Mouse (Mus musculus): ENCODE results near the gene 4930452B06Rik. TPM values are rescaled to one million over a fixed set of nuclear protein-coding genes. Genes with fewer than 3 reads are reported as not detected.

The 4930452B06Rik gene
- polyA plus RNA-seq, 1 experiment from 2014 or later = 5.1 TPM

DNA sequence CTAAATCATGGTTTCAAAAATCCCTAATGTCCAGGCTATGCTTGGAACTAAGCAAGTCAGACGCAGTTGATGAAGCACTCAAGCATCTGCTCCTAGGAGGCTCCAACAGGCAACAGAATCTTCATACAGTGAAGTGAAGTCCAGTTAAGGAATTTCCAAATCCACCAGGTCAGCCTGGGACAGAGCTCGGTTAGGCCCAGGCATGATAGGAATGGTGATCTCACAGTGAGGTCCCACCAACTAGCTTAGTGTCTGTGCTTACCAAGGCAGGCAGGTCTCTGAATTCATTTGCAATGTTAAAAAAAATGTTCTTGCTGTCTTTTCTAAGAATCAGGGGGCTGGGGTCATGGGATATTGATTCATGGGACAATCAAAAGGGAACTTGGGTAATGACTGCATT lies 236.3 kb downstream of the 4930452B06Rik start:
- 87% methylated on average over 2 of the region's 2 CpGs for WGBS
- Histone ChIP-seq H3K27ac (replicated peaks; ENCODE audit: low read depth, low read length) (no peak overlapping the region), H3K4me1 (ENCODE audit: control insufficient read depth, insufficient read depth, low read length) (no peaks in the 10 kb centered on the region), H3K4me2 (ENCODE audit: low read length) (no peak overlapping the region), H3K4me3 (replicated peaks; ENCODE audit: low read depth, low read length) (no peak overlapping the region), H3K36me3 (ENCODE audit: control insufficient read depth, insufficient read depth, low read length) (no peaks in the 10 kb centered on the region), H3K9ac (replicated peaks; ENCODE audit: low read length) (no peak overlapping the region), H3K27me3 (ENCODE audit: control insufficient read depth, insufficient read depth, low read length) (no peaks in the 10 kb centered on the region), H3K9me3 (ENCODE audit: control insufficient read depth, low read length) (no peaks in the 10 kb centered on the region)
- DNase-seq (no peak), ATAC-seq (ENCODE audit: low FRiP score, low TSS enrichment) (no peak)

DNA sequence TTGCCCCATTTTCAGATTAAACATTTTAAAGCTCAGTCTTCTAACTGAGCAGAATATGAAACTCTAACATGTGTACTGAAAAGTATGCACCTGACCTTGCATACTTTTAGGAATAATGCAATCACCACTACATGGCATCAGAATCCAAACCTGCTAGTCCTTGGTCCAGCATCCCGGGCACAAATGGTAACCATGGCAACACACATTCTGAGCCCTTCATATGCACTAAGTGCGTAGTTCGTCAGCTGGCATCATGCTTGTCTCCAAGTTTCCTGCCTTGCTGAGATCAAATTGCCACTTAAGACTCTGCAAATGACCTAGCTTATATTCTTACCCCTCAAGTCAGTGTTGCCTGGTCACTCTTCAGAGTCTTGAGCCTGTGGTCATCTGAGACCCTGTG lies 243.2 kb downstream of the 4930452B06Rik start:
- ATAC-seq (ENCODE audit: low FRiP score, low TSS enrichment) = no peak
- Histone ChIP-seq H3K9ac (replicated peaks; ENCODE audit: low read length) (no peak overlapping the region), H3K27me3 (ENCODE audit: control insufficient read depth, insufficient read depth, low read length) (no peaks in the 10 kb centered on the region), H3K4me2 (ENCODE audit: low read length) (no peak overlapping the region), H3K9me3 (ENCODE audit: control insufficient read depth, low read length) (no peaks in the 10 kb centered on the region), H3K36me3 (ENCODE audit: control insufficient read depth, insufficient read depth, low read length) (no peaks in the 10 kb centered on the region), H3K4me1 (ENCODE audit: control insufficient read depth, insufficient read depth, low read length) (peaks cover 11% of the 10 kb centered on the region; the same call in 1 of the 2 replicates), H3K4me3 (replicated peaks; ENCODE audit: low read depth, low read length) (no peak overlapping the region), H3K27ac (replicated peaks; ENCODE audit: low read depth, low read length) (no peak overlapping the region)
- WGBS = 50% methylated on average over 3 of the region's 3 CpGs
- DNase-seq = peak; percentile 54

DNA sequence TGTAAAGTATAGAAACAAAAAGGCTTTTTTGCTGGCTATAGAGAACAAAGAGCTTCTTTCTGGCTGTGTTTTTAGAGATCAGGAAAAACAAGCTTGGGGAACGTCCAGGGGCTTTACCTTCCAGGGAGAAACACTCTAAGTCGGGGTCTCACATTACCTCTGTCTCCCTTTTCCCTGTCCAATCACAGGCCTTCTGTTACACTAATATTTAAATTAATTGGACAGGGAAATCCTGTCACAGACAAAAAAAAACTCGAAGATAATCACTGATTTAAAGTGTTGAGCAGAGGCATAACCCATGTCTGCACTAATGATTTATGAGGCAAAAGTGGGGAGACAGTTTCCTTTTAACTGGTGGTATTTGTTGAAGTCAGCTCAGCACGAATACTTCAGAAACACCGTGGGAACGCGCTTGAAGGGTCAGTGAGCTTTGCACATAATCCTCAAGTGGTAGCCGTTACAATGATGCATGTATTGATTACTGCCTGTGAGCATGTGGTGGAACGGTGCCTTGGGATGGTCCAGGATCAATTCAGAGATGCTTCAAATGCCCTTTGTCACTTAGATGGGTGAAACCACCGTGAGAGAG lies 244.7 kb downstream of the 4930452B06Rik start:
- Histone ChIP-seq H3K9me3 (ENCODE audit: control insufficient read depth, low read length) (no peaks in the 10 kb centered on the region), H3K4me3 (replicated peaks; ENCODE audit: low read depth, low read length) (no peak overlapping the region), H3K27ac (replicated peaks; ENCODE audit: low read depth, low read length) (no peak overlapping the region), H3K4me1 (ENCODE audit: control insufficient read depth, insufficient read depth, low read length) (peaks cover 11% of the 10 kb centered on the region; the same call in 1 of the 2 replicates), H3K9ac (replicated peaks; ENCODE audit: low read length) (no peak overlapping the region), H3K4me2 (ENCODE audit: low read length) (0 out of 2 replicates have a peak overlapping the region, but pooled peaks have one; percentile 3), H3K27me3 (ENCODE audit: control insufficient read depth, insufficient read depth, low read length) (no peaks in the 10 kb centered on the region), H3K36me3 (ENCODE audit: control insufficient read depth, insufficient read depth, low read length) (no peaks in the 10 kb centered on the region)
- DNase-seq = peak; percentile 22
- WGBS = 24% methylated on average over 10 of the region's 10 CpGs
- ATAC-seq (ENCODE audit: low FRiP score, low TSS enrichment) = no peak

DNA sequence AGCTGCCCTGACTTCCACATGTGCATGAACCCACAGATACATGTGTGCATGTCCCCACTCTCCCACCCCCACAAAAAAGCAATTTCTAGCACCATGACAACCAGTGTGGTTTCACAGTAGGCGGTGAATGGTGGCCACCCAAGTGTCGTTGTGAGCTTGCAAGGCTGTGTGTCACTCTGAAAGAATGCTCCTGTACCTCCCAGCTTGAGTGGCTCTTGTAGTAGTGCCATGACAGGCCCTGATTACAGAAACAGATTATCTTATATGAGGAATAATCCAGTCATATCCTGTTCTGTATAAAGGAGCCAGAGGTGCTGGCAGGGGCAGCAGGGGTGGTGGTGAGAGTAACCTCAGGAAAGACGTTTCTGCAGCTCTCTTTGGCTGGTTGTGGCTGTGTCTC lies 247.4 kb downstream of the 4930452B06Rik start:
- Histone ChIP-seq H3K27ac (replicated peaks; ENCODE audit: low read depth, low read length) (no peak overlapping the region), H3K36me3 (ENCODE audit: control insufficient read depth, insufficient read depth, low read length) (no peaks in the 10 kb centered on the region), H3K9me3 (ENCODE audit: control insufficient read depth, low read length) (no peaks in the 10 kb centered on the region), H3K4me1 (ENCODE audit: control insufficient read depth, insufficient read depth, low read length) (peaks cover 11% of the 10 kb centered on the region; the same call in 1 of the 2 replicates), H3K27me3 (ENCODE audit: control insufficient read depth, insufficient read depth, low read length) (no peaks in the 10 kb centered on the region), H3K9ac (replicated peaks; ENCODE audit: low read length) (no peak overlapping the region), H3K4me3 (replicated peaks; ENCODE audit: low read depth, low read length) (no peak overlapping the region), H3K4me2 (ENCODE audit: low read length) (no peak overlapping the region)
- 66% methylated on average over 3 of the region's 3 CpGs for WGBS
- DNase-seq (no peak), ATAC-seq (ENCODE audit: low FRiP score, low TSS enrichment) (no peak)

DNA sequence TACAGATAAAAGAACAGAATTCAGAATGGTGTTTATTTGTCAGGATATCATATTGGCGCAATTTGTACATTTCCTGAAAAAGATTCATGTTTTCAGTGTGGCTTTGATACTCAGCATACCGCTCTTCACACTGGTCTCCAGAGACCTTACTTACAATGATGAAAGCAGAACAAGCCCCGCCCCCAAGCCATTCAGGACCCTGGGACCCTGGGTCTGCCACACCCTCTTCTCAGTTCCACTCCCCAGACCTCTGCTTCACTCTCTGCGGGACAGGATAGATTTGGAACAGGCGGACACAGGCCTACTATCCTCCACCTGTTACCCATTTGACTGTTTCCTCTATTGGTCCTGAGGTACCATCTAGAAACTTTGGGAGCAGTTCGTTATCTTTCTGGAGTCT lies 260.1 kb downstream of the 4930452B06Rik start:
- ATAC-seq (ENCODE audit: low FRiP score, low TSS enrichment) = no peak
- no peak for DNase-seq
- 76% methylated on average over 6 of the region's 6 CpGs for WGBS

DNA sequence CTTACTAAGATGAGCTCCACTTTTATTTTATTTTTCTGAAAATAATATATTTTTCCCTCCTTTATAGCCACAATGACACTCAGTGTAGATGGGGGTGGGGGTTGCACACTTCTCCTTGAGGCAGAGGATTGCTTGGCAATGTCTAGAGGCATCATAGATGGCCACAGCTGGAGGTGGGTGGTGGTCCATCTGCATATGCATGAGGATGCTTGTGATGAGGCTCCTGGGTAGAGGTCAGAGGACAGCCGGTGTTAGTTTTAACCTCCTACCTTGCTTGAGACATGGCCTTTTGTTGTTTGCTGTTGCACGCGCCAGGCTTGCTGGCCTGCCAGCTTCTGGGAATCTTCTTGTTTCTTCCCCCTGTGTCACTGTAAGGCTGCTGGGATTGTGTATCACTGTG lies 262.7 kb downstream of the 4930452B06Rik start:
- H3K27ac ChIP-seq (replicated peaks; ENCODE audit: low read depth, low read length) = no peak overlapping the region
- H3K4me3 ChIP-seq (replicated peaks; ENCODE audit: low read depth, low read length) = no peak overlapping the region
- WGBS = 75% methylated on average over 3 of the region's 3 CpGs
- H3K27me3 ChIP-seq (ENCODE audit: control insufficient read depth, insufficient read depth, low read length) = no peaks in the 10 kb centered on the region
- ATAC-seq (ENCODE audit: low FRiP score, low TSS enrichment) (no peak), DNase-seq (no peak)
- H3K9me3 ChIP-seq (ENCODE audit: control insufficient read depth, low read length) = no peaks in the 10 kb centered on the region
- no peaks in the 10 kb centered on the region for H3K36me3 ChIP-seq (ENCODE audit: control insufficient read depth, insufficient read depth, low read length)
- H3K4me2 ChIP-seq (ENCODE audit: low read length) = no peak overlapping the region
- no peak overlapping the region for H3K9ac ChIP-seq (replicated peaks; ENCODE audit: low read length)
- H3K4me1 ChIP-seq (ENCODE audit: control insufficient read depth, insufficient read depth, low read length) = no peaks in the 10 kb centered on the region

More for the DNA sequence above, 260.1 kb downstream of the 4930452B06Rik start:
- Histone ChIP-seq H3K27ac (replicated peaks; ENCODE audit: low read depth, low read length) (no peak overlapping the region), H3K4me3 (replicated peaks; ENCODE audit: low read depth, low read length) (no peak overlapping the region), H3K36me3 (ENCODE audit: control insufficient read depth, insufficient read depth, low read length) (no peaks in the 10 kb centered on the region), H3K27me3 (ENCODE audit: control insufficient read depth, insufficient read depth, low read length) (no peaks in the 10 kb centered on the region), H3K4me2 (ENCODE audit: low read length) (no peak overlapping the region), H3K9me3 (ENCODE audit: control insufficient read depth, low read length) (no peaks in the 10 kb centered on the region), H3K9ac (replicated peaks; ENCODE audit: low read length) (no peak overlapping the region), H3K4me1 (ENCODE audit: control insufficient read depth, insufficient read depth, low read length) (no peaks in the 10 kb centered on the region)

DNA sequence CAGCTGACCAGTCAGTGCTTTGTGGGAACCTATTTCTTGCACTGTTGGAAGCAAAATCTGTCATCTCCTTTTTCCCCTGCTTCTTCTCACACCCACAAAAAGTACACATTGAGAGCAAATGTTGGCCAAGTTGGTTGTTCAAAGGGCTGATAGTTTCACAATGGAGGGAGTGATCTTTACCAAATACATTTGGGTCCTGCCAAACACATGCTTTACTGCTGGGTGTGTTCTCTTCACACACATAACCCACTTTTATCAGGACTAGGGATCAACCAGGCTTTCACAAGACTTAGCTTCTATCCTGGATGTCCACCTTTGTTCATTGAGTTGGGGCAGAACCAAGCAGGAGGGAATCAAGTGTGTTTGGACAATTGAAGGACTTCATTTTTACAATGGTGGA lies 267.5 kb downstream of the 4930452B06Rik start:
- no peak overlapping the region for H3K27ac ChIP-seq (replicated peaks; ENCODE audit: low read depth, low read length)
- H3K9ac ChIP-seq (replicated peaks; ENCODE audit: low read length) = no peak overlapping the region
- no peak overlapping the region for H3K4me2 ChIP-seq (ENCODE audit: low read length)
- no peaks in the 10 kb centered on the region for H3K9me3 ChIP-seq (ENCODE audit: control insufficient read depth, low read length)
- ATAC-seq (ENCODE audit: low FRiP score, low TSS enrichment) = no peak
- no peaks in the 10 kb centered on the region for H3K27me3 ChIP-seq (ENCODE audit: control insufficient read depth, insufficient read depth, low read length)
- H3K4me3 ChIP-seq (replicated peaks; ENCODE audit: low read depth, low read length) = no peak overlapping the region
- no peak for DNase-seq
- H3K4me1 ChIP-seq (ENCODE audit: control insufficient read depth, insufficient read depth, low read length) = no peaks in the 10 kb centered on the region
- no peaks in the 10 kb centered on the region for H3K36me3 ChIP-seq (ENCODE audit: control insufficient read depth, insufficient read depth, low read length)

DNA sequence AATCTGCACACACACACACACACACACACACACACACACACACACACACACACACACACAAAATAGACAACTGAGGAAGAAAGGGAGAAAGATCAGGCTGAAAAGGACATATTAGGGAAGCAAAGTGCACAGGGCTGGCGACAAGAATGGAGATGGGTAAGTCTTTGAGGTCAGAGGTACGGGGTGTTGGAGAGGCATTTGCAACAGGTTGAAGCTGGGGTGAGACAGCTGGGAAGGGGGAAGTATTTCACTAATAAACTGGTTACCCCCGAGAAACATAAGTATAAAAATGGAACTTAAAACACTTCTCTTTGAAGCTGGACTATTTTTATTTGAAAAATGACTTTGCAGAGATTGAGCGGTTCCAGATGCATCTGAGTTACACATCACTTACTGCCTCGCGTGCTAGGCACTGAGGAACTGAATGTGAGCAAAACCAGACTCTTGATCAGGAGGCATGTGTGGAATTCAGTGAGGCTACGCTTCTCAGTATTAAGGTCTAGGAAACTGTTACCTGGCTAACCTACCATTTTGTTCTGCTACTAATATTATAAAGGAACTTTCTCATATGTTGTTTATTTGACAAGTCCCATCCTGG lies 270.3 kb downstream of the 4930452B06Rik start:
- Histone ChIP-seq H3K27ac (replicated peaks; ENCODE audit: low read depth, low read length) (no peak overlapping the region), H3K4me2 (ENCODE audit: low read length) (no peak overlapping the region), H3K27me3 (ENCODE audit: control insufficient read depth, insufficient read depth, low read length) (no peaks in the 10 kb centered on the region), H3K9me3 (ENCODE audit: control insufficient read depth, low read length) (no peaks in the 10 kb centered on the region), H3K36me3 (ENCODE audit: control insufficient read depth, insufficient read depth, low read length) (no peaks in the 10 kb centered on the region), H3K4me3 (replicated peaks; ENCODE audit: low read depth, low read length) (no peak overlapping the region), H3K4me1 (ENCODE audit: control insufficient read depth, insufficient read depth, low read length) (no peaks in the 10 kb centered on the region), H3K9ac (replicated peaks; ENCODE audit: low read length) (no peak overlapping the region)
- DNase-seq (no peak), ATAC-seq (ENCODE audit: low FRiP score, low TSS enrichment) (no peak)
- WGBS = 88% methylated on average over 7 of the region's 7 CpGs

DNA sequence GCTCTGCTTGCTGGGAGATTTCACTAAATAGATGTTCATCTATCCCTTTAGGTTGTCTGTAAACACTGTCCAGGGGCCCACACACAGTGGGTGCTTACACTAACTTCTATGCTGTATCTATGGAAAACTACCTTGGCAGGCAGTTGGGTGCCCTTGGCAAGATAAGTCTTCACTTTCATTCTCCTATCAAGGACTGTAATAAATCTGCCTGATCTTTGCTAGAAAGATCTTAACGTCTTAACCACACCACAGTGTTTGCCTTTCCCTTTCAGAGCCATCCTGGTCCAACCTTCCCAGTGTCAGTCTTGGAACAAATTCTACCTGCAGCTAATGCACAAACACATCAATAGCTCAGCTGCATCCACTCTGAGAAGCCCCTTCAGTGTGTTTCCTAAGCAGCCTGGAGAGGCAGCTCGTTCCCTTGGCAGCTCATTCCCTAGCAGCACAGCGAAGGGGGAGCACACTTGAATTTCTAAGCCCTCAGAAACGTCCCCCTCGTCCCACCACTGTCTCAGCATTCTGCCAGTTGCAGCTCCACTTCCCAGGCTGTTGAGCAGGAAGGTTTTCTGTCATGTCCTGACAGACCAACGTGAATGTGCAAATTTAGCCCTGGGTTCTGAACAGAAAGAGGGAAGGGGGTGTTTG lies 273.7 kb downstream of the 4930452B06Rik start:
- no peaks in the 10 kb centered on the region for H3K9me3 ChIP-seq (ENCODE audit: control insufficient read depth, low read length)
- H3K36me3 ChIP-seq (ENCODE audit: control insufficient read depth, insufficient read depth, low read length) = no peaks in the 10 kb centered on the region
- no peak overlapping the region for H3K4me2 ChIP-seq (ENCODE audit: low read length)
- no peak overlapping the region for H3K27ac ChIP-seq (replicated peaks; ENCODE audit: low read depth, low read length)
- H3K27me3 ChIP-seq (ENCODE audit: control insufficient read depth, insufficient read depth, low read length) = no peaks in the 10 kb centered on the region
- no peaks in the 10 kb centered on the region for H3K4me1 ChIP-seq (ENCODE audit: control insufficient read depth, insufficient read depth, low read length)
- DNase-seq (no peak), ATAC-seq (ENCODE audit: low FRiP score, low TSS enrichment) (no peak)
- no peak overlapping the region for H3K9ac ChIP-seq (replicated peaks; ENCODE audit: low read length)
- 60% methylated on average over 6 of the region's 6 CpGs for WGBS
- no peak overlapping the region for H3K4me3 ChIP-seq (replicated peaks; ENCODE audit: low read depth, low read length)
